Mouse (Mus musculus) frontal cortex, postnatal 10 days (tissue): ENCODE results near the gene Fitm2.
A peak's percentile ranks its signal among the peaks of the same experiment; 100 is the strongest.

ENCODE experiments used
- DNase-seq, 2 experiments: peaks; one replicate each; pipeline ENCODE4 v3.0.0; 2022; ENCODE audit warnings: low spot score in 2 of 2, mixed read lengths in 1 of 2

The Fitm2 gene

GRCm38 (mm10) chr2:163422895-163423660 lies 49.4 kb downstream of the Fitm2 start:
- DNase-seq = no peak

DNA sequence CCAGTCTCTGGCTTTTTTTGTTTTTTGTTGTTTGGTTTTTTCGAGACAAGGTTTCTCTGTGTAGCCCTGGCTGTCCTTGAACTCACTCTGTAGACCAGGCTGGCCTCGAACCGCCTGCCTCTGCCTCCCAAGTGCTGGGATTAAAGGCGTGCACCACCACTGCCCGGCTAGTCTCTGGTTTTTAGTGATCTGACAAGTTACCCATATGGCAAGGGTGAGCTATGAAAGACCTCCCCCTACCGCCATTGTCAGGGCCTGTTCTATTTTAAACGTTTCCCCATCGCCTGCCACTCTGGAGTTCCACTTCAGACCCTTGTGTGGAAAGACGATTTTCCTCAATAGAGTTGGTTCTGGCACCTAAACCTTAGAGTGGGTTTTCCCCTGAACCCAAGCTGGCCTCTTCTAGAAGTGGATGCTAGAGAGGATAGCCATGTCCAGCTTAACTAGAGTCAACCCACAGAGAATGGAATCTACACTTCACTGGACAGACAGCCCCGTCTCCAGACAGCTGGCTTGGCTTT lies 52.0 kb downstream of the Fitm2 start:
- no peak for DNase-seq

DNA sequence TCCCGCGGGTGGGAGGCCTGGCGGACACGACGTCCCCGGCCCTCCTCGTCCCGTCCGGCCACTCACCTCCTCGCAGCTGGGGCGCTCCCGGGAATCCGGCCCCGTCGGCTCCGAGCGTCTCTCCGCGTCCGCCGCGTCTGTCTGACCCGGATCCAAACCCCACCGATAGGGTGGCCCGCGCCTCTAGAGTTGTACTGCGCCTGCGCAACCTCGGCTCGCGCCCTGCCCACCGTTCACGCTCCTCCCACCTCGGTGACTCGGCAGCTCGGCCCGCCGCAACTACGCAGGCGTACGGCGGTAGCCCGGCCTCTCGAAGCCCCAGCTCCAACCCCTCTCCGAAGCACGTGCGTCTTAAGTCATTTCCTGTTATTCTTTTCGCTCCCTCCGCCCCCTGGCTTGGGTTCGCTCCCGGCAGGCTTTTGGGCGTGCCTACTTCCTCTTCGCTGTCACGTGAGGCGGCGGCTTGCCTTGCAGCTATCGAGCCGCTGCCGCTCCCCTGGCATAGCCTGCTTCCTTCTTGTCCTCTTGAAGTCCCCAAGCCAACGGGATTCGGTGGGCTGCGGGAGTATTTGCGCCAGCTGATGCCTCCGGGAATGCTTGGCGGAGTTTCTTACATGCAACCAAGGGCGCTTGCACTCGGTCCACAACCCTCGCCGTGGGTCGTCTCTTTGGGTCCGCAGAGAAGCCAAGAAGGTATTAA lies 52.9 kb downstream of the Fitm2 start:
- DNase-seq = peak; percentile 99 to 100

GRCm38 (mm10) chr2:163418841-163419345 lies 53.5 kb downstream of the Fitm2 start:
- no peak for DNase-seq

DNA sequence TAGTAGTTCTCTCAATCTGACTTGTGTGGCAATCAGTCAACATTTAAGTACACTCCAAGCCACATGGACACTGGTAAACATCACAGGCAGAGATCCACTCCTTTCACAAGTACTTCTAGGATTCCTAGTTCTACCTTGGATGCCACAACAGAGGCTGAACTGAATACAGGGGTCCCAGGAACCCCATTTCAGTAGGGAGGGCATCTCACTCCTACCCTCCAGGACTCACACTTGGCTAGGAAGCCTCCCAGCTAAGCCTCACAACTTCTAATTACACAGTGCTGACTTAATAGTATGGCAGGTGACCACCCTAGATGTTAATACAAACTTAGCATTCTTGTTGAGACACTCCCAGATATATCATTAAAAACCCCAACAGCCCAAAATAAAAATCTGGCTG lies 54.6 kb downstream of the Fitm2 start:
- DNase-seq = no peak

DNA sequence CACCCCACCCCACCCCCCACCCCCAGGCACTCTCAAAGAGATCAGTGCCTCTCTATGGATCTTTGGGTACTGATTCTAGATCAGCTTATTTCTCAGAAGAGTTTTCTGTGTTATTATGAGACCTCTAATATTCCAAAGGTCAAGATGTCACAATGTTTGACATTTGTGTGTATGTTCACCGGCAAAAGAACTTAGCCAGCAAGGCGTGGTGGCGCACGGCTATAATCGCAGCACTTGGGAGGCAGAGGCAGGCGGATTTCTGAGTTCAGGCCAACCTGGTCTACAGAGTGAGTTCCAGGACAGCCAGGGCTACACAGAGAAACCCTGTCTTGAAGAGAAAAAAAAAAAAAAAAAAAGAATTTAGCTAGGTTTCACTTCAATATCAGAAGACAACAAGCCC lies 55.4 kb downstream of the Fitm2 start:
- no peak for DNase-seq
